Mouse (Mus musculus) liver, adult 2 months (tissue): ENCODE measurements around the gene Ndufb7. TPM values are rescaled to one million over a fixed set of nuclear protein-coding genes. Genes with fewer than 3 reads are reported as not detected.

Source experiments
- DNase-seq: peaks from one replicate; pipeline ENCODE4 v3.0.0-alpha.2; 2011; ENCODE audit warnings: low read depth, low spot score; ENCODE audit errors: extremely low read depth
- H3K27ac ChIP-seq: fragments of 200-500 bp; replicated peaks from 2 replicates; pipeline ENCODE4 v1.5.1; 2012; ENCODE audit warnings: low read depth, mild to moderate bottlenecking, control low read depth, inconsistent platforms, low read length; ENCODE audit not compliant: insufficient read depth
- H3K27me3 ChIP-seq: fragments of 200-500 bp; 2 replicates; pipeline ENCODE4 v1.6.1; 2012; ENCODE audit warnings: mild to moderate bottlenecking, moderate library complexity, low read length, inconsistent platforms; ENCODE audit not compliant: control insufficient read depth, insufficient read depth
- H3K36me3 ChIP-seq: fragments of 200-500 bp; 2 replicates; pipeline ENCODE4 v1.6.1; 2012; ENCODE audit warnings: low read length, inconsistent platforms; ENCODE audit not compliant: control insufficient read depth, insufficient read depth
- H3K4me1 ChIP-seq: fragments of 200-500 bp; 2 replicates; pipeline ENCODE4 v1.6.1; 2011; ENCODE audit warnings: low read length; ENCODE audit not compliant: control insufficient read depth, insufficient read depth
- H3K4me3 ChIP-seq: fragments of 200-500 bp; 2 replicates; pipeline ENCODE4 v1.5.1; 2011; ENCODE audit warnings: low read depth, mild to moderate bottlenecking, control low read depth, low read length, moderate library complexity; ENCODE audit not compliant: insufficient read depth
- H3K79me2 ChIP-seq: fragments of 200-500 bp; 2 replicates; pipeline ENCODE4 v1.6.1; 2012; ENCODE audit warnings: inconsistent platforms, mild to moderate bottlenecking, low read length, moderate library complexity; ENCODE audit not compliant: control insufficient read depth, insufficient read depth
- H3K9ac ChIP-seq: fragments of 200-500 bp; 2 replicates; pipeline ENCODE4 v1.6.1; 2012; ENCODE audit warnings: low read depth, mild to moderate bottlenecking, control low read depth, inconsistent platforms, low read length
- CTCF ChIP-seq: fragments of 200-500 bp; IDR thresholded peaks from 2 replicates; pipeline ENCODE4 v1.5.1; 2011; ENCODE audit warnings: low read depth, low read length, control low read depth
- POLR2A ChIP-seq: fragments of 200-500 bp; IDR thresholded peaks from 2 replicates; pipeline ENCODE4 v1.6.1; 2011; ENCODE audit warnings: low read length, control low read depth; ENCODE audit not compliant: insufficient read depth; ENCODE audit errors: extremely low read depth
- WGBS: fragments of 180-500 bp; shearing (Covaris S2); methylation state at CpG from one replicate; pipeline ENCODE4 v1.1.7; 2018; 5-methylcytosine and 5-hydroxymethylcytosine counted together
- polyA plus RNA-seq: library from polyadenylated mRNA; depleted of rRNA; stranded (reverse); fragments of >200 nt; gene quantifications from 2 replicates; pipeline ENCODE4 v1.2.3, GENCODE M21; 2012
- total RNA-seq: library from RNA; depleted of rRNA; stranded (reverse); fragments of >200 nt; gene quantifications from 2 replicates; pipeline ENCODE4 v1.2.3, GENCODE M21; 2014

Ndufb7 gene
- total and polyA plus RNA-seq, 2 experiments = 193 to 297 TPM

DNA sequence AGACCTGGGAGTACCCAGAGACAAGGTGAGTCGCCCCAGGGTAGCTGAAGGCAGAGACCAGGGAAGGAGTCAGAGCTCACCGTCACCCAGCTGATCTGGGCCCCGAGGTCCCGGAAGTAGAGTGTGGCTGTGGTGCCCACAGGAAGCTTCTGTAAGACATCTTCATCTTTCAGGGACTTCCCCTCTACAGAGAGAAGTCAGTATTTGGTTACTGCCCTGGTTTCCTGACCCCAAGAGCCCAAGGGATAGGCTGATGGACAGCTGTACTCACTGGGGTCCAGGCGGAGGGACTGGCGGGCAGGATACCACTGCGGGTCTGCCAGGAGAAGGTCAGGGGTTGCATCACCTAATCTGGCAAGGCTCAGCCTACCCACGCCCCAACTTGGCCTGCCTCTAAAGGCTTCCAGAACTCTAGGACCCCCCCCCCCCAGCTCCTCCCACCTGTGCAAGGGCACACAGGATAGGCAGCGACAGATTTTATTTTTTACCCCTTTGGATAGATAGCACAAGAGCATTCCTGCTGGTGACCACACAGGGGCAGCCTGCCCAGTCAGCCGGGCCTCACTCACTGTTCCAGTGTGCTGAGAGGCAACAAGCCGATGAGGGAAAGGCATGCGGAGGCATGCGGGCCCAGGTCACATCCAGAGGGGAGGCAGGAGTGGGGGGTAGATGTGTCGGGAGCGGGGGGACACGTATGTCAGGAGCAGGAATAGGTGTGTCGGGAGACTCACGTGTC, 6.8 kb downstream of the Ndufb7 start:
- Histone ChIP-seq H3K4me3 (no peak overlapping the region), H3K27me3 (no peaks in the 10 kb centered on the region), H3K36me3 (no peaks in the 10 kb centered on the region; the same call in 1 of the 2 replicates), H3K27ac (no peak overlapping the region), H3K4me1 (peaks cover 10% of the 10 kb centered on the region), H3K79me2 (peaks cover 49% of the 10 kb centered on the region), H3K9ac (no peak overlapping the region)
- WGBS = 61% methylated on average over 18 of the region's 18 CpGs
- TF ChIP-seq POLR2A = no peak
- TF ChIP-seq CTCF = peak; percentile 40
- no peak for DNase-seq

DNA sequence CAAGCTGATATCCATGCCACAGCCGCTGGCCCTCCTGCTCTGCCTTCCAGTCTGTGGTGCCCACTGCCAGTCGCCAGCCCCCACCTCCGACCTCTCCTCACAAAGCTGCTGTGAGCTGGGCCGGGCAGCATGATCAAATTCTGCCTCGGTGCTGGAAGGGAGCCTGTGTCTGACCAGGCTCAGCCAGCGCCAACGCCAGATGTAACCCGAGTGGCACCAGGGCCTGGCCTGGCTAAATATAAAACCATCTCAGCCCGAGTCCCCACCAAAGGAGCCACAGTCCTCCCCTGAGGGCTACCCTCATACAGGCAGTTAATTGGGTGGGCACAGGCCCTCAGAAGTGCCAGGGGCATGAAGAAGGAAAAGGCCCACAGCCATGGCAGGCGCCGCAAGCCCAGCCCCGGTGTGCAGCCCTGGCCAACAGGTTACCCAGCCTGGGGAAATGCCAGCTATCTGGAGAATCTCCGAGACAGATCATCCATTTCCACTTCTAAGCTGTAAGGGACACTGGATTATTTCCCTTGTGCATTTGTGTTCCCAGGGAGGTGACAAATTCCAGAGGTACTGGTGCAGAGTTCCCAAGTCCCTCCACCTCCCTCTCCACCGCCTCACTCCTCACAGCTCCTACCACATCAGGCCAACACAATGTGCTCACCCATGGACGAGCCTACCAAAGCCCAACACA, 8.3 kb downstream of the Ndufb7 start:
- Histone ChIP-seq H3K36me3 (no peaks in the 10 kb centered on the region; the same call in 1 of the 2 replicates), H3K4me3 (no peak overlapping the region), H3K27ac (no peak overlapping the region), H3K79me2 (peaks cover 61% of the 10 kb centered on the region), H3K9ac (no peak overlapping the region), H3K27me3 (no peaks in the 10 kb centered on the region), H3K4me1 (peaks cover 15% of the 10 kb centered on the region)
- 67% methylated on average over 15 of the region's 15 CpGs for WGBS
- no peak for DNase-seq
- TF ChIP-seq CTCF (no peak), POLR2A (no peak)

DNA sequence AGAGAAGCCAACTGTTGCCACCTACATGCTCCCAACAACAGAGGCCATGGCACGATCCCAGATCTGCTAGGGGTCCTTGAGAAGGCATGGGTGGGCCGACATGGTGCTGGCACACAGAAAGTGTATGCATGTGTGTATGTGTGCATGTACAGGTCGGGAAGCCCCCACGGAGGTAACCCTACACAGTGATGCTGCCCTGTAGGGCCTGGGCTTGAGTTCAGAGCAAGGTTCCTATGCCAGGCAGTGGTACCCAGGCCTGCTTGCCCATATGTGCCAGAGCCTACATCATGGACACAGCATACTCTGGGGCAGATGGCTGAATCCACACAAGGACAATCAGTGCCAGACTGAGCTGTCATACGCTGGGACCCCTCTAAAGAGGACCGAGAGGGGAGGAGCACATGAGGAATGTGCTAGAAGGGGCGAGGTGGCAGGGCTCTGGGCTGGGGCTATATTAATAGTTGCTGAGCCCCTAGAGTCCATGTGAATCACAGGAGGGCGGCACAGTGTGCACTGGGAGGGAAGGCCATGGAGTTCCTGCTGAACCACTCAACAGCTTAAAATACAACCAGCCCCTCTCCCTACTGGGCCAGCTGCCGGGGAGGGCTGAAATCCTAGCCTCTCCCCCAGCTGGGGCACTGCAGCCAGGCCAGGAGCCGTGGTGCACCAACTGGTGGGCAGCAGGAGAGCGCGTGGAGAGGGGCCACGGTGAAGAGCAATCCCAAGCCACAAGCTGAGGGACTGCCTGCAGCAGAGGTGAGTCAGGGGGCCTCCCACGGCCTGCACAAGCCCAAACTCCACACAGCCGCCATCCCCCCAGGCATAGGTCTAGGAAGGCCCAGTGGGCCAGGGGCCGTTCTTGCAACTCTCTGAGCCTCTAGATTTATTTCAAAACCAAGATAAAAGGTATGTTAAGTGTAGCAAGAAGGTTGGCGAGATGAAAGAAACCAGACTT, 9.4 kb downstream of the Ndufb7 start:
- Histone ChIP-seq H3K27me3 (no peaks in the 10 kb centered on the region), H3K9ac (no peak overlapping the region), H3K79me2 (peaks cover 61% of the 10 kb centered on the region), H3K27ac (no peak overlapping the region), H3K4me3 (no peak overlapping the region), H3K36me3 (no peaks in the 10 kb centered on the region; the same call in 1 of the 2 replicates), H3K4me1 (peaks cover 23% of the 10 kb centered on the region)
- DNase-seq = no peak
- WGBS = 85% methylated on average over 17 of the region's 17 CpGs
- no peak for TF ChIP-seq POLR2A
- no peak for TF ChIP-seq CTCF

DNA sequence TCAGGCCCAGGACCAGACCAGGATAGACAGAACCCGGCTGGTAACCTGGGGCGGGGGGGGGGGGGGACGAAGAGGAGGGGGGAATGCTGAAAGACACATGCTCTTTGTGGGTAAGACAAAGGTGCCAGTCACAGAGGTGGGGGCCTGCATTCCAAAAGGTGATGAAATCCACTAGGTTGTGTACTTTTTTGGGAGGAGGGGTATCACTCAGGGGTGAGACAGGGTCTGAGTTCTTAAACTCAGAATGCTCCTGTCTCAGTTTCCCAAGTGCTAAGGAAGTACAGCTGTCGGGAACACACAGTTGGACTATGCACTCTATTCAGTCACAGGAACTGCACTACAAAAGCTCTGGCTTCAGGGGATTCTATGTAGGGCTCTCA, 10.0 kb downstream of the Ndufb7 start:
- TF ChIP-seq CTCF (no peak), POLR2A (no peak)
- no peak overlapping the region for H3K27ac ChIP-seq
- H3K27me3 ChIP-seq = no peaks in the 10 kb centered on the region
- H3K36me3 ChIP-seq = no peaks in the 10 kb centered on the region; the same call in 1 of the 2 replicates
- peaks cover 61% of the 10 kb centered on the region for H3K79me2 ChIP-seq
- H3K4me1 ChIP-seq = peaks cover 28% of the 10 kb centered on the region
- H3K9ac ChIP-seq = no peak overlapping the region
- 55% methylated on average over 3 of the region's 4 CpGs for WGBS
- DNase-seq = no peak
- H3K4me3 ChIP-seq = no peak overlapping the region

DNA sequence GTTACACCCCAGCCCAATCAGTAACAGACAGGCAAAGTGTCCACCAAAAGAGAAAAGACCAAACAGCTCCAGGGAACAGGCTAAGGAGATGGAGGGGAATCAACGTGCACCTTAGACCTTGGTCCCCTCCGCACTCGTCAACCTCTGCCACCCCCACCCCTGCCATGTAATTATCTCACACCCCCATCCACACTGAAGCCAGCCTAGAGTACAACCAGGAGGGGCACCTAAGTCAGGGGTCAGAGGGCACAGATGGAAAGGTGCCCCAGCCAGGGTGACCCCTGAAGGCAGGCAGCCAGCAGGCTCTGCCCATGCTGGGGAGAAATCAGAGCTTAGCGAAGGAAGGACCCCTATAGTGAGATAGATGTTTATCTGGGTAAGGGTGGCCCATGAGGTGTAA, 10.4 kb downstream of the Ndufb7 start:
- Histone ChIP-seq H3K27me3 (no peaks in the 10 kb centered on the region), H3K4me3 (no peak overlapping the region), H3K9ac (no peak overlapping the region), H3K36me3 (no peaks in the 10 kb centered on the region; the same call in 1 of the 2 replicates), H3K4me1 (peaks cover 32% of the 10 kb centered on the region), H3K27ac (no peak overlapping the region), H3K79me2 (peaks cover 57% of the 10 kb centered on the region)
- DNase-seq = no peak
- WGBS = 67% methylated on average over 4 of the region's 4 CpGs
- TF ChIP-seq POLR2A = no peak
- TF ChIP-seq CTCF = no peak
